Mouse (Mus musculus) liver, embryonic 15.5 days (tissue): Measurements from ENCODE around the gene Acer2. TPM values are rescaled to one million over a fixed set of nuclear protein-coding genes. Genes with fewer than 3 reads are reported as not detected.
A peak's percentile ranks its signal among the peaks of the same experiment; 100 is the strongest.
"Not testable (repeated sequence)": the region's sequence is repeated elsewhere in the genome, so short reads cannot be mapped to it uniquely, and the experiment has no call there.

Experiments used
- ATAC-seq: fragments of 200-750 bp; cut with Nextera tagmentation; 2 replicates; pipeline ENCODE4 v1.8.0; 2017; ENCODE audit warnings: moderate number of reproducible peaks, mild to moderate bottlenecking, moderate library complexity; ENCODE audit not compliant: insufficient read depth
- H3K27ac ChIP-seq: fragments of 300-500 bp; sonication (generic); replicated peaks from 2 replicates; pipeline ENCODE4 v1.5.1; 2015; ENCODE audit warnings: mild to moderate bottlenecking, inconsistent platforms
- H3K27me3 ChIP-seq: fragments of 300-500 bp; sonication (generic); 2 replicates; pipeline ENCODE4 v1.6.1; 2015; ENCODE audit warnings: mild to moderate bottlenecking, inconsistent platforms
- H3K36me3 ChIP-seq: fragments of 300-500 bp; sonication (generic); replicated peaks from 2 replicates; pipeline ENCODE4 v1.6.1; 2015; ENCODE audit warnings: moderate library complexity, mild to moderate bottlenecking, inconsistent platforms
- H3K4me1 ChIP-seq: fragments of 300-500 bp; sonication (generic); replicated peaks from 2 replicates; pipeline ENCODE4 v1.6.1; 2015; ENCODE audit warnings: inconsistent platforms
- H3K4me2 ChIP-seq: fragments of 300-500 bp; sonication (generic); 2 replicates; pipeline ENCODE4 v1.6.1; 2015; ENCODE audit warnings: moderate library complexity, mild to moderate bottlenecking, inconsistent platforms
- H3K4me3 ChIP-seq: fragments of 300-500 bp; sonication (generic); replicated peaks from 2 replicates; pipeline ENCODE4 v1.5.1; 2015; ENCODE audit warnings: mild to moderate bottlenecking, inconsistent platforms
- H3K9ac ChIP-seq: fragments of 300-500 bp; sonication (generic); 2 replicates; pipeline ENCODE4 v1.6.1; 2015; ENCODE audit warnings: moderate library complexity, mild to moderate bottlenecking, inconsistent platforms
- H3K9me3 ChIP-seq: fragments of 300-500 bp; sonication (generic); replicated peaks from 2 replicates; pipeline ENCODE4 v1.6.1; 2016; ENCODE audit warnings: inconsistent platforms
- WGBS: fragments of 180-500 bp; shearing (Covaris S2); methylation state at CpG from one replicate; pipeline ENCODE4 v1.1.7; 2015; ENCODE audit warnings: mixed read lengths; ENCODE audit not compliant: insufficient replicate concordance; 5-methylcytosine and 5-hydroxymethylcytosine counted together
- polyA plus RNA-seq: library from polyadenylated mRNA; unstranded; fragments of >200 nt; fragmentation: Nextera tagmentation; extraction: Ambion mirVana; gene quantifications from 2 replicates; pipeline ENCODE4 v1.2.1, GENCODE M21; 2015

Acer2 gene
- polyA plus RNA-seq, result 5.2 and 7.0 TPM in 2 replicates

DNA sequence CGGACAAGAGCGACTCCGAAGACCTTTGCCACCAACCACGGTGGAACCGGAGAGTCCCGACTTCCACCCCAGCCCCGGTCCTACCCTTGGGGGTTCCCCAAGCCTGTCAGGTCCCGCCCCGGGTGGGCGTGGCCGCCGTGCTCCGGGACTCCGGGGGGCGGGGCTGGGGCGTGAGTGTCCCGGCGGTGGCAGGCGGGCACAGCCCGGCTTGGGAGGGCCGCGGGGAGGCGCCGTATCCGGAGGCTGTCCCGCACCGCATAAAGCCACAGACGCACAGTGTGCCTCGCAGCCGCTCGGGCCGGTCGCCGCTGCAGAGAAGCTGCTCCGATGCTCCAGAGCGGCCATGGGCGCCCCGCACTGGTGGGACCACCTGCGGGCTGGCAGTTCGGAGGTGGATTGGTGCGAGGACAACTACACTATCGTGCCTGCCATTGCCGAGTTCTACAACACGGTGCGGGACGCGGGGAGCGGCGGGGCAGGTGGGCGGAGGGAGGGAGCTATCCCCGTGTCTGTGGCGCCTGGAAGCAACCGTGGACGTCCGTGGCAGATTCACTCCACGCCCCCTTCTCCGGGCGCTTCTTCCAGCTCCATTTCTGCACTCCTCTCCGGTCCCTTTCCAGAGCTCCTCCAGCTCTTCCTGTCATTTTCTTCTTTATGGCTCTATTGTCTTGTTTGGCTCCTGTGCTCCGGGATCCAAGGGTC, at the start of gene Acer2:
TSS of gene Acer2 (plus strand) at position 251 of the 702 bp plus-strand sequence.
- Histone ChIP-seq H3K4me1 (peaks cover 15% of the 10 kb centered on the region), H3K27ac (no peak within 1 kb of the TSS), H3K9ac (peak within 1 kb of the TSS; percentile 48), H3K4me3 (peak within 1 kb of the TSS; percentile 63), H3K27me3 (peaks cover 45% of the 10 kb centered on the region), H3K36me3 (no peaks in the 10 kb centered on the region), H3K4me2 (peak within 1 kb of the TSS; percentile 93), H3K9me3 (no peaks in the 10 kb centered on the region)
- peak; percentile 91 for ATAC-seq
- WGBS, result under 1% methylated on average over 60 of the region's 60 CpGs

DNA sequence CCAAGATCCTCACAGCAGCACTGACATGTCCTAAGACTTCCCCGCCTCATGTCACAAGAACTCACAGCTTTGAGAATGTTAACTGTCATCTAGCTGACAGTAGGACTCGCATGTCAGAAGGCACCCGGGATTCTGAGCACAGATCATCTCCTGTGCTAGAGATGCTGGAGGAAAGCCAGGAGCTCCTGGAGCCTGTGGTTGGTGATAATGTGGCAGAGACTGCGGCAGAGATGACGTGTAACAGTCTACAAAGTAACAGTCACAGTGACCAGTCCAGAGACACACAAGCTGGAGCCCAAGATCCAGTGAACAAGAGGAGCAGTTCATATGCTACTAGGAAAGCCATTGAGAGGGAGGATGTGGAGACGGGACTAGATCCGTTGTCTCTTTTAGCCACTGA, 49.1 kb upstream of the Acer2 start:
- Histone ChIP-seq H3K4me1 (no peaks in the 10 kb centered on the region), H3K4me3 (no peak overlapping the region), H3K4me2 (no peak overlapping the region), H3K9ac (no peak overlapping the region), H3K27me3 (no peaks in the 10 kb centered on the region), H3K27ac (no peak overlapping the region), H3K9me3 (no peaks in the 10 kb centered on the region), H3K36me3 (peaks cover 58% of the 10 kb centered on the region)
- WGBS, result 76% methylated on average over 7 of the region's 7 CpGs
- no peak for ATAC-seq

DNA sequence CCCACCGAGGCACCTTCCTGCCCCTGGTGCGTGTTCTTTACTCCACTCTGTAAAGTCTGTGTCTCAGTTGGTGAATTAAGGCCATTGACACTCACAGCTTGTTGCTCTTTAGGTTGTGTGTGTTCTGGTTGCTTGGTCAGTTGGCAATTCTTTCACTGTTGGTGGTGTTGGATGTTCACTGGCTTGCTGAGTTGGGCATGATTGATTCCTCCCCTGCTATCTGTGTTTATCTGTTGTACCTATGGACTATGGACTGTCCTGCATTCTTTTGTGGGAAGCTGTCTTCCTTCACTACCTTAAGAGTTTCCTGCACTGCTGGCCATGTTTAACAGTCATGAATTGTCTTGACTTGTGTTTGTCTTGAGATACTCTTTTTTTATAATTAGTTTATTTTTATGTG, 42.3 kb upstream of the Acer2 start:
- H3K27ac ChIP-seq, result no peak overlapping the region
- no peak overlapping the region for H3K4me3 ChIP-seq
- H3K4me1 ChIP-seq, result no peaks in the 10 kb centered on the region
- 81% methylated on average over 2 of the region's 2 CpGs for WGBS
- no peaks in the 10 kb centered on the region for H3K9me3 ChIP-seq
- peaks cover 34% of the 10 kb centered on the region for H3K36me3 ChIP-seq
- H3K27me3 ChIP-seq, result no peaks in the 10 kb centered on the region
- ATAC-seq, result no peak
- no peak overlapping the region for H3K4me2 ChIP-seq
- H3K9ac ChIP-seq, result no peak overlapping the region

DNA sequence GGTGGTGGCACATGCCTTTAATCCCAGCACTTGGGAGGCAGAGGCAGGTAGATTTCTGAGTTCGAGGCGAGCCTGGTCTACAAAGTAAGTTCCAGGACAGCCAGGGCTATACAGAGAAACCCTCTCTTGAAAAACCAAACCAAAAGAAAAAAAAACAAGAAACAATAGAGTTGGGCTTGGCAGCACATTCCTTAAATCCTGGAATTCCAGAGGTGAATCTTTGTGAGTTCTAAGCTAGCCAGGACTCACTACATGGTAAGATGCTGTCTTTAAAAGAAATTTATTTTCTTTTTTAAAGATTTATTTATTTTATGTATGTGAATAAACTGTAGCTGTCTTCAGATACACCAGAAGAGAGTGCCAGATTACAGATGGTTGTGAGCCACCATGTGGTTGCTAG, 33.1 kb upstream of the Acer2 start:
- H3K36me3 ChIP-seq, result peaks cover 49% of the 10 kb centered on the region
- H3K9me3 ChIP-seq, H3K4me1 ChIP-seq, H3K4me2 ChIP-seq, ATAC-seq, H3K27me3 ChIP-seq, H3K4me3 ChIP-seq, H3K27ac ChIP-seq, H3K9ac ChIP-seq: not testable (repeated sequence)
- WGBS, result 81% methylated on average over 2 of the region's 2 CpGs

DNA sequence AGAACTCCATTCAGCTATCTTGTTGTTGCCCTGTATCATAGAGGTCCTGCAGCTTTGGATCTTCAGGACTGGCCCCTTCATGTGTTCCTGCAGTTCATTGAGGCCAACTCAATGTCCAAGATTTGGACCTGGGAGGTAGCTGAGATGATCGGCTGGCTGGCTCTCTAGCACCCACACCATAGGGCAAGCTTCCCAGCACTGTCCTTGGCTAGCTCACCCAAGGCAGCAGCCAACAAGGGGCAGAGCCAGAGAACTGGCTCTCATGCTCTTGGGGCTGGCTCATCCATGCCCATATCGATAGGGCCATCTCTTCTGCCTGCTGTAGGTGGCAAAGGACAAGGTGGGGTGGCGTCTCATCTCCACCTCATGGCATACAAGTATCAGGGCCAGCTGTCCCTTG, 28.8 kb upstream of the Acer2 start:
- Histone ChIP-seq H3K4me3 (no peak overlapping the region), H3K4me1 (no peaks in the 10 kb centered on the region), H3K9me3 (no peaks in the 10 kb centered on the region), H3K36me3 (peaks cover 43% of the 10 kb centered on the region), H3K27me3 (no peaks in the 10 kb centered on the region), H3K27ac (no peak overlapping the region), H3K4me2 (no peak overlapping the region), H3K9ac (no peak overlapping the region)
- 75% methylated on average over 3 of the region's 3 CpGs for WGBS
- ATAC-seq, result no peak

DNA sequence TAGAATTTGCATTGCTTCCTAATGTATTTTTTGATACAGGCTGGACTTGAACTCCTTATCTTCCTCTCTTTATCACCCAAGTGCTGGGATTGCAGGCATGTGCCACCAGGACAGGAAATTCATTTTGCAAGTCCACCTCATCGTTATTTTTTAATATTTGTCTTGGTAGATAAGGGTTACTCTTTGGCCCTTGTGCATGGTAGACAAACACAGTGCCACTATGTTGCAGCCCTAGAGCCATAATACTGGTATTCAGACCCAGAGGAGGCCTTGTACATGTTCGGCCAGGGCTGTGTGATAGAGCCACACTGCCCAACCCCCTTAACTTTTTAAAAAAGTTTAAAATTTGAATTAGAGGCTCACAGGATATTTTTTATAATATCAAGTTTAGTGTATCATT, 26.9 kb upstream of the Acer2 start:
- no peak overlapping the region for H3K4me2 ChIP-seq
- no peak overlapping the region for H3K27ac ChIP-seq
- no peaks in the 10 kb centered on the region for H3K9me3 ChIP-seq
- peaks cover 39% of the 10 kb centered on the region for H3K36me3 ChIP-seq
- H3K27me3 ChIP-seq, result no peaks in the 10 kb centered on the region
- ATAC-seq, result no peak
- H3K4me3 ChIP-seq, result no peak overlapping the region
- no peaks in the 10 kb centered on the region for H3K4me1 ChIP-seq
- H3K9ac ChIP-seq, result no peak overlapping the region
- WGBS, result 52% methylated on average over 2 of the region's 2 CpGs

DNA sequence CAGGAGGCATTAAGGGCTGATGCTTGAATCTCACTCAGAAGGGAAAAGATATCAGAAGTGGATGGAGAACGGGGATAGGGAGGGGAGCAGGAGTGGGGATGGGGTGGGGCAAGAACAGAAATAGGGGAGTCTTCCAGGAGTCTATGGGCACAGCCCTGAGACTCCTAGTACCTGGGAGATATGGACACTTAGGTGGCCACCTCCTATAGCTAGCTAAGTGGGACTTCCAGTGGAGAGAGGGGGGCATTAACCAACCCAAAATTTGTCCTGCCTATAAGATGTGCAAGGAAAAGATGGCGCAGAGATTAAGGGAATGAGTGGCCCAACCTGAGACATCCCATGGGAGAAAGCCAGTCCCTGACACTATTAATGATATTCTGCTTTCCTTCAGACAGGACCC, 22.9 kb upstream of the Acer2 start:
- no peak for ATAC-seq
- H3K4me3 ChIP-seq, result no peak overlapping the region
- H3K27ac ChIP-seq, result no peak overlapping the region
- no peak overlapping the region for H3K4me2 ChIP-seq
- H3K4me1 ChIP-seq, result peaks cover 14% of the 10 kb centered on the region; the same call in 1 of the 2 replicates
- no peaks in the 10 kb centered on the region for H3K9me3 ChIP-seq
- no peak overlapping the region for H3K9ac ChIP-seq
- H3K27me3 ChIP-seq, result no peaks in the 10 kb centered on the region
- peaks cover 56% of the 10 kb centered on the region for H3K36me3 ChIP-seq
- WGBS, result 63% methylated on average over 2 of the region's 2 CpGs

DNA sequence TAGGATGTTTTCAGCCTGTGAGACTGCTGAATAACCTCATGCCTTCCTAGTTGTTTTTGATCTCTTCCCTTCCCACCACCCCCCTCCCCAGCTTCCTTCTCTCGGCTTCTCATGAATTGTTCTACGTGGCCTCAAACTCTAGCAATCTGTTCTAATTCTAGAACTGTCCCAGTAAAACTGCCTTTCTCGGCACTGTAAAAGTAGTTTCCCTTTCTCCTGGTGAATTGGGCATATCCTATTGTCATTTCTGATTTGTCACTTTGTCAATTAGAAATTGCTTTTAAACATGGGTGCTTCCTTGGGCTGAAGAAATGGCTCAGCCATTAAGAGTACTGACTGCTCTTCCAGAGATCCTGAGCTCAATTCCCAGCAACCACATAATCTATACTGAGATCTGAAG, 22.2 kb upstream of the Acer2 start:
- H3K9ac ChIP-seq, result no peak overlapping the region
- no peaks in the 10 kb centered on the region for H3K9me3 ChIP-seq
- H3K4me1 ChIP-seq, result peaks cover 16% of the 10 kb centered on the region; the same call in 1 of the 2 replicates
- WGBS, result 43% methylated on average over 3 of the region's 3 CpGs
- peaks cover 53% of the 10 kb centered on the region for H3K36me3 ChIP-seq
- H3K4me2 ChIP-seq, result no peak overlapping the region
- H3K27ac ChIP-seq, result peak overlapping the region; percentile 14; the same call in 1 of the 2 replicates
- no peak overlapping the region for H3K4me3 ChIP-seq
- H3K27me3 ChIP-seq, result no peaks in the 10 kb centered on the region
- no peak for ATAC-seq

DNA sequence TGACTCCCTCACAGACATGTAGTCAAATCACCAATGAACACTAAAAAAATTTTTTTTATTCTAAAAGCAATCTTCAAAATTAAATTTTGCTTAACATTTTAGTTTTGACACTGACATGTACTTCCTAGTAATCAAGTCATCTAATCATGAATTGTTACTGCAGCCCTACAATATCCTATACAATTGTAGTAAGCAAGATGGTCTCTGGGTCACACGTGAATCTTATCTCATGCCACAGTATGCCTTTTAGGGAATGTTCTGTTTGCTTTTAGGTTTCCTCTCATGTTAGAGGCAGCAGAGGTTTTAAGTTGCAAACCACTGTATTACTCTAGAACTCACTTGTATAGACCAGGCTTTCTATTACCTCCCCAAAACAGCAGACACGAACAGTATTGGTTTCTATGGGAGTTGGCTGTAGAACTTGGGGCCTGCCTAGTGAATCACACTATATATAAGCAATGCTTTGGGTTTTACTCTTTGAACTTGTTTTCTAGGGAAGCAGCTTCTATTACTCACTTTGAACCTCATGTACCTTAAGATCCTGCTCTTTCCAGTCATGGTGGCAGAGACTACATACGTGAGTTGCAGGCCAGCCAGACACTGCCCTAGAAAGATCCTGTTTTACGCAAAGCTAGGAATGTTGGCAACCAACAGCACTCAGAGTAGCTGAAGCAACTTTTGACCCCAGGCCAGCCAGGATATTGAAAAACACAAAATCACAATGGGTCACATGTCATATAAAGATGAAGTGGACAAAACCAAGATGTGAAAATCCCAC, 21.2 kb upstream of the Acer2 start:
- no peaks in the 10 kb centered on the region for H3K9me3 ChIP-seq
- H3K27ac ChIP-seq, result no peak overlapping the region
- ATAC-seq, result no peak

DNA sequence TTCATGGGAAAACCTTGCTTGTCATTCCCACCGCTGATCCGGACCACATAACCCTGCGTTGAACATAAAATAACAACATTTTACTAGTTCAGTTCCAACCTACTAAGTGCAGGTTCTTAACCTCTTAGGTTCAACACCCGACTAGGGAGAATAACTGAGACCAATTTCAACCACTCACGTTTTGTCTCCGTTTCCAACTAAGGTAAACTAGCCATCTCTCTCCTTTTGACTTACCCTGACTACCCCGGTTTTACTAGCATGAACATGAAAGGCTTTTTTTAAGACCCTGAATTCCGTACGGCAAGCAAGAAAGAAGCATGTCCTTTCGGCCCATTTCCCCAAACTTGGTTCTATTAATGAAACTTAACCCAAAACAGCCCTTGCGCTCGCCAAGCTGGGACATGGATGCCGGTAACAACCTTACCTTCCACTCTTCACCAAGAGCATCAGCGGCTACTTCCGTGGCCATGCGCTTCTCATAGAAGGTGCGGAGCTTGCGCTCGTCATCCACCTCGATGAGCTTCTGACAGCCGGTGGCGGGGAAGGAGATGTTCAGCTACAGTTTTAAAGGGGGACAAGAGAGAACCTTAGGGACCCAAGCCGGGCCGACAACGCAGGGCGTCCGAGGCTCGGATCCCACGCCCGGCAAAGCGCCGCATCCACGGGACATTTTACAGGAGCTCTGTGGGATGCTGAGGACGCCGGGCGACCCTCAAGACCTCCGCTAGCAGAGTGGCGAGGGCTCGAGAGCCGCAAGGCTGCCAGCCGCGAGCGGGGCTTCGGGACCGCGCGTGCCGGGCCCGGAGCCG, 17.7 kb upstream of the Acer2 start:
- WGBS, result under 1% methylated on average over 50 of the region's 50 CpGs
- peak overlapping the region; percentile 70 for H3K4me2 ChIP-seq
- H3K9ac ChIP-seq, result peak overlapping the region; percentile 95
- no peaks in the 10 kb centered on the region for H3K27me3 ChIP-seq
- no peaks in the 10 kb centered on the region for H3K9me3 ChIP-seq
- peak; percentile 2; the same call in 1 of the 2 replicates for ATAC-seq
- H3K27ac ChIP-seq, result peak overlapping the region; percentile 88
- peak overlapping the region; percentile 93 for H3K4me3 ChIP-seq
- peaks cover 25% of the 10 kb centered on the region for H3K4me1 ChIP-seq
- H3K36me3 ChIP-seq, result peaks cover 39% of the 10 kb centered on the region

More for the DNA sequence above, 21.2 kb upstream of the Acer2 start:
- no peak overlapping the region for H3K4me3 ChIP-seq
- H3K36me3 ChIP-seq, result peaks cover 48% of the 10 kb centered on the region
- H3K4me2 ChIP-seq, result no peak overlapping the region
- H3K9ac ChIP-seq, result no peak overlapping the region
- 61% methylated on average over 4 of the region's 4 CpGs for WGBS
- peaks cover 18% of the 10 kb centered on the region for H3K4me1 ChIP-seq
- H3K27me3 ChIP-seq, result no peaks in the 10 kb centered on the region
